Comparison of ENCODE assay signal across 8 mouse cellular contexts in genomic region chr13:104032620-104033133, GRCm38 (mm10).
DNase-seq lines count a peak whose midpoint lies in the region; ATAC-seq and TF ChIP-seq lines count a peak whose summit lies in the region.

No protein-coding gene starts in this region.

- DNase-seq in frontal cortex, adult 2 months (ENCODE audit: extremely low spot score in 1 of 2, low spot score in 1 of 2) = no peak
- DNase-seq in CH12.LX (ENCODE audit: extremely low read depth) (peak; percentile 63), adipocyte (ENCODE audit: low spot score) (no peak)
- peak; percentile 90 for DNase-seq in heart, embryonic 10.5 days (ENCODE audit: low spot score)
- no peak for DNase-seq in limb, embryonic 10.5 days (ENCODE audit: low spot score)
- DNase-seq in thymus, postnatal 14 days = no peak
- no peak for DNase-seq in left cerebral cortex, postnatal 36 days (ENCODE audit: low spot score in 2 of 2)

- H3K36me3 ChIP-seq in CH12.LX (replicated peaks in 1 of 2; ENCODE audit: control insufficient read depth in 1 of 2, insufficient read depth in 1 of 2, low read length in 1 of 2) = peaks cover 36 to 83% of the 10 kb centered on the region in 2 experiments
- H3K36me3 ChIP-seq in heart, embryonic 10.5 days = peaks cover 2% of the 10 kb centered on the region; the same call in 1 of the 2 replicates
- H3K36me3 ChIP-seq in limb, embryonic 10.5 days = peaks cover 18% of the 10 kb centered on the region

- in situ Hi-C loops in CH12.LX (cut with MboI; ENCODE audit: low pct_ligation_motif_present, low pct_unique_long_range_greater_than_20kb, low sequenced_read_pairs) = no loop called here

- no peak overlapping the region for H3K9ac ChIP-seq in CH12.LX (ENCODE audit: insufficient read depth, low read depth)

- WGBS in heart, embryonic 10.5 days = 17% methylated on average over 3 of the region's 3 CpGs
- 55% methylated on average over 3 of the region's 3 CpGs for WGBS in limb, embryonic 10.5 days

- no peak for TF ChIP-seq RAD21 in CH12.LX (IDR thresholded peaks at IDR 0.05; ENCODE audit: low read depth, low read length)

- TF ChIP-seq POLR2A in CH12.LX (IDR thresholded peaks at IDR 0.05; ENCODE audit: low read depth, low read length) = no peak

- ATAC-seq in frontal cortex, adult (ENCODE audit: low TSS enrichment) = 0 out of 2 replicates have a peak, but pooled peaks have one; percentile 6

- no peaks in the 10 kb centered on the region for H3K27me3 ChIP-seq in CH12.LX (replicated peaks)
- H3K27me3 ChIP-seq in heart, embryonic 10.5 days (ENCODE audit: insufficient read depth, poor library complexity, severe bottlenecking) = no peaks in the 10 kb centered on the region
- H3K27me3 ChIP-seq in limb, embryonic 10.5 days (ENCODE audit: low read depth, poor library complexity, severe bottlenecking) = no peaks in the 10 kb centered on the region

- intact Hi-C loops in left cerebral cortex, postnatal 36 days (cut with DNase I) = no loop called here

- peak; percentile 83 for TF ChIP-seq EP300 in CH12.LX (IDR thresholded peaks at IDR 0.05; ENCODE audit: low read length)

- H3K27ac ChIP-seq in CH12.LX (ENCODE audit: insufficient read depth, low read depth) = peak overlapping the region; percentile 44
- peak overlapping the region; percentile 47; the same call in 1 of the 2 replicates for H3K27ac ChIP-seq in heart, embryonic 10.5 days
- 0 out of 2 replicates have a peak overlapping the region, but pooled peaks have one; percentile 15 for H3K27ac ChIP-seq in limb, embryonic 10.5 days

- no peaks in the 10 kb centered on the region for H3K79me2 ChIP-seq in CH12.LX (replicated peaks; ENCODE audit: control insufficient read depth, extremely low read depth, insufficient read depth, poor library complexity, severe bottlenecking)

- H3K9me3 ChIP-seq in CH12.LX (replicated peaks; ENCODE audit: low read length) = no peaks in the 10 kb centered on the region
- H3K9me3 ChIP-seq in heart, embryonic 10.5 days = no peaks in the 10 kb centered on the region
- H3K9me3 ChIP-seq in limb, embryonic 10.5 days (replicated peaks) = no peaks in the 10 kb centered on the region

- no peak for TF ChIP-seq CTCF in CH12.LX (conservative IDR thresholded peaks at IDR 0.05 in 1 of 2, IDR thresholded peaks at IDR 0.05 in 1 of 2; ENCODE audit: low read depth in 2 of 2, low read length in 2 of 2)

- H3K4me3 ChIP-seq in CH12.LX (replicated peaks in 1 of 3; ENCODE audit: low read depth in 2 of 3, low read length in 2 of 3, poor library complexity in 1 of 3) = no peak overlapping the region
- peak overlapping the region; percentile 18; the same call in 1 of the 2 replicates for H3K4me3 ChIP-seq in heart, embryonic 10.5 days
- no peak overlapping the region for H3K4me3 ChIP-seq in limb, embryonic 10.5 days

- dilution Hi-C loops in CH12.LX (cut with MboI; ENCODE audit: extremely low pct_ligation_motif_present, extremely low pct_unique_long_range_greater_than_20kb, low sequenced_read_pairs) = no loop called here

- peaks cover 5 to 39% of the 10 kb centered on the region in 2 experiments; a peak in 3 of 4 replicates for H3K4me1 ChIP-seq in CH12.LX (ENCODE audit: control insufficient read depth in 1 of 2, insufficient read depth in 2 of 2)
- peaks cover 45% of the 10 kb centered on the region for H3K4me1 ChIP-seq in heart, embryonic 10.5 days
- peaks cover 6% of the 10 kb centered on the region for H3K4me1 ChIP-seq in limb, embryonic 10.5 days

- peak overlapping the region; percentile 38 for H3K4me2 ChIP-seq in CH12.LX (ENCODE audit: insufficient read depth, low read depth, poor library complexity, severe bottlenecking)

TF ChIP-seq in CH12.LX, 34 proteins besides CTCF, POLR2A, EP300 and RAD21:
- TF ChIP-seq E2F4 (IDR thresholded peaks at IDR 0.05; ENCODE audit: insufficient replicate concordance, low read depth, low read length) (no peak), TCF12 (IDR thresholded peaks at IDR 0.05; ENCODE audit: low read depth, low read length) (0 out of 2 replicates have a peak, but pooled peaks have one; percentile 29), IRF4 (IDR thresholded peaks at IDR 0.05; ENCODE audit: low read depth, low read length) (peak; percentile 85), BHLHE40 (IDR thresholded peaks at IDR 0.05; ENCODE audit: low read depth, low read length) (no peak), UBTF (IDR thresholded peaks at IDR 0.05; ENCODE audit: low read depth, low read length) (no peak), JUND (conservative IDR thresholded peaks at IDR 0.05; ENCODE audit: low read depth, low read length) (no peak), CHD1 (IDR thresholded peaks at IDR 0.05; ENCODE audit: low read depth, low read length) (no peak), CHD2 (IDR thresholded peaks at IDR 0.05; ENCODE audit: low read length) (no peak), MAX (IDR thresholded peaks at IDR 0.05; ENCODE audit: low read length) (no peak), MAZ (IDR thresholded peaks at IDR 0.05; ENCODE audit: low read depth, low read length) (no peak)

Comparison
In these comparisons a context has a peak if more than half of its experiments do, and no peak if none do; other contexts are left out.
1. DNase-seq: peak in CH12.LX (single experiment) and heart, embryonic 10.5 days (single experiment); none in frontal cortex, adult 2 months (0 of 2), limb, embryonic 10.5 days (single experiment), thymus, postnatal 14 days (single experiment), adipocyte (single experiment) and left cerebral cortex, postnatal 36 days (0 of 2).
2. Peak in every context shown above with its lines, with median percentiles within 50 percentile points of each other: H3K27ac ChIP-seq.